Mouse (Mus musculus) hindbrain, embryonic 10.5 days (tissue): Measurements from ENCODE around the gene Arid1a. TPM values are rescaled to one million over a fixed set of nuclear protein-coding genes. Genes with fewer than 3 reads are reported as not detected.
"Not testable (repeated sequence)": the region's sequence is repeated elsewhere in the genome, so short reads cannot be mapped to it uniquely, and the experiment has no call there.

ENCODE experiments used
- DNase-seq: peaks from one replicate; pipeline ENCODE4 v3.0.0-alpha.2; 2017; ENCODE audit warnings: low spot score
- H3K27ac ChIP-seq: fragments of 300-500 bp; sonication (generic); 2 replicates; pipeline ENCODE4 v1.5.1; 2016; ENCODE audit warnings: mild to moderate bottlenecking, moderate library complexity
- H3K27me3 ChIP-seq: fragments of 300-500 bp; sonication (generic); 2 replicates; pipeline ENCODE4 v1.6.1; 2016; ENCODE audit warnings: mild to moderate bottlenecking; ENCODE audit not compliant: poor library complexity, insufficient read depth, severe bottlenecking
- H3K36me3 ChIP-seq: fragments of 300-500 bp; sonication (generic); 2 replicates; pipeline ENCODE4 v1.6.1; 2016; ENCODE audit warnings: mild to moderate bottlenecking, moderate library complexity
- H3K4me1 ChIP-seq: fragments of 300-500 bp; sonication (generic); replicated peaks from 2 replicates; pipeline ENCODE4 v1.6.1; 2016; ENCODE audit warnings: mild to moderate bottlenecking
- H3K4me3 ChIP-seq: fragments of 300-500 bp; sonication (generic); 2 replicates; pipeline ENCODE4 v1.5.1; 2016; ENCODE audit warnings: mild to moderate bottlenecking, moderate library complexity
- H3K9me3 ChIP-seq: fragments of 300-500 bp; sonication (generic); 2 replicates; pipeline ENCODE4 v1.6.1; 2016; ENCODE audit warnings: mild to moderate bottlenecking, moderate library complexity
- WGBS: fragments of 180-500 bp; shearing (Covaris S2); methylation state at CpG from one replicate; pipeline ENCODE4 v1.1.7; 2016; 5-methylcytosine and 5-hydroxymethylcytosine counted together
- polyA plus RNA-seq: library from polyadenylated mRNA; unstranded; fragments of >200 nt; fragmentation: Nextera tagmentation; extraction: Ambion mirVana; gene quantifications from 2 replicates; pipeline ENCODE4 v1.2.1, GENCODE M21; 2016

Gene Arid1a
- polyA plus RNA-seq, 1 experiment from 2014 or later, result 37.5 TPM

DNA sequence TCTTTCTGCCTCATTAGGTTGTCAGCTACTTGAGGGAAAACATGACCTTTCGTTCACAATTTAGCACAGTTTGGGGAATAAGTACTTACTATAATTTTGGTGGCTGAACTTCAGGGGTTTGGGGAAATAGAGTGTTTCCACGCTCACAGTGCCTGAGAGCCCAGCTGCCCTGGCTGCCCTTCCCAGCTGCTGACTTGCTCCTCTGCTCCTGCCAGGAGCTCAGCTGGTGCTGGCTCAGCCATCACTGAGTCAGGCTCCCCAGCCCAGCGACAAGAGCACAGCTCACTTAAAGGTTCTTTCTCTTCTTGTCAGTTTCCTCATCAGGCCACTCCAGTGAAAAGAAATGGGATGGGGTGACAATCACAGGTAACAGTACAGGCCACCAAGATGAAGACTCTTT is 88.0 kb downstream of the Arid1a start:
- Histone ChIP-seq H3K27me3 (no peaks in the 10 kb centered on the region), H3K4me3 (no peak overlapping the region), H3K36me3 (peaks cover 38% of the 10 kb centered on the region), H3K9me3 (no peaks in the 10 kb centered on the region), H3K27ac (no peak overlapping the region), H3K4me1 (peaks cover 49% of the 10 kb centered on the region)
- 77% methylated on average over 3 of the region's 3 CpGs for WGBS
- no peak for DNase-seq

DNA sequence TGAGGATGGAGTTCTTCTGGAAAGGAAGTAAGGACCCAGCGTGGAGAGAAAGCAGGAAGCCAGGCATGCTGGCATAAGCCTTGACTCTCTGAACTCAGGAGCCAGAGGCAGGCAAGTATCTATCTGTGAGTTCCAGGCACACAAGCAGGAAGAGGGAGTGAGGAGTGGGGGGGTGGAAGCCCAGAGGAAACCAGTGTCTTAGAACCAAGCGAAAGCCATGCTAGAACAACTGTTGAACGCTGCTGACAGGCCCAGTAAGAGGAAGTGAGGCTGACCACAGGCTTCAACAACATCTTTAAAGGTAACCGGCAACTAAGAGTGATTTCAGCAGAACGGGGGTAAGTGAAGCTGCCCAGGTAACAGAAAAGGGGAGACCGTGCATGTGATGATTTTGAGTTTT is 90.4 kb downstream of the Arid1a start:
- no peak overlapping the region for H3K4me3 ChIP-seq
- H3K4me1 ChIP-seq, result peaks cover 29% of the 10 kb centered on the region
- H3K9me3 ChIP-seq, result no peaks in the 10 kb centered on the region
- H3K36me3 ChIP-seq, result peaks cover 54% of the 10 kb centered on the region
- H3K27ac ChIP-seq, result no peak overlapping the region
- DNase-seq, result no peak
- H3K27me3 ChIP-seq, result no peaks in the 10 kb centered on the region
- WGBS, result 90% methylated on average over 6 of the region's 6 CpGs

DNA sequence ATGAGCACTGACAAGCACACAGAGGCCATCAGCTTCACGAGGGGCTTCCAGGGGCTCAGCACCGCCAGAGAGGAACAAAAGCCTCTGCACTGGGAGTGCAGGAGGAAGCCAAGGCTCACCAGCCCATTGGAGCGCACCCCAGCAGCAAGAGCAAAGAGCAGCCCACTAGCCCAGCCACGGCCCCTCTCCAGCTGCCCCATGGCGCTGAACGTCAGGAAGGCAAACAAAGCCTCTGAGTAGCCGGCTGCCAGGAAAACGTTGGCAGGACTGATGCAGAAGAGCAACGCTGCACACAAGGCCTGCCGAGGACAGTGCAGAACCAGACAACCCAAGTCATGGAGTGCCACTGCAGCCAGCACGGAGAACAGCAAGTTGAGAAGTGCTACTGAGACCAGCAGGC is 91.5 kb downstream of the Arid1a start:
- Histone ChIP-seq H3K27ac (peak overlapping the region; percentile 19), H3K4me1 (peaks cover 29% of the 10 kb centered on the region), H3K36me3 (peaks cover 57% of the 10 kb centered on the region), H3K9me3 (no peaks in the 10 kb centered on the region), H3K27me3 (no peaks in the 10 kb centered on the region), H3K4me3 (no peak overlapping the region)
- DNase-seq, result no peak
- whole genome bisulfite sequencing, result 54% methylated on average over 11 of the region's 11 CpGs

DNA sequence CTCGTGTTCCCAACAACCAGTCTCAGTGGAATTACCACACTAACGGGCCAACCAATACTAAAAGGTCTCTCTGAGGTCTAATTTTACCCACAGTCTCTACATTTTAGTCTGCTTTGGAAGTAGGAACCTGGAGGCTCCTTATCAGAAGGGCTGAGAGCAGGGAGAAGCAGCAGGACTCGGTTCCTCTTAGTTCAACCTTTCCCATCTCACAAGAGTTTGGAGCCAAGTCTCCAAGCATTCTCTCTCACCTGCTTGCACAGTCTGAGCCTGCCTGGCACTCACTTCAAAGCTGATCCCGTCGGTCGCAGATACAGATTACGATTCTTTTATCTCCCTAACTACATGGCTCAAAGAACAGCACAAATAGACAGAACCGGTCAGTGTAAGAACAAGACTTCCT is 93.6 kb downstream of the Arid1a start:
- DNase-seq, result no peak
- peaks cover 41% of the 10 kb centered on the region for H3K4me1 ChIP-seq
- no peaks in the 10 kb centered on the region for H3K9me3 ChIP-seq
- no peak overlapping the region for H3K27ac ChIP-seq
- WGBS, result 89% methylated on average over 8 of the region's 8 CpGs
- no peak overlapping the region for H3K4me3 ChIP-seq
- no peaks in the 10 kb centered on the region for H3K27me3 ChIP-seq
- peaks cover 49% of the 10 kb centered on the region for H3K36me3 ChIP-seq

DNA sequence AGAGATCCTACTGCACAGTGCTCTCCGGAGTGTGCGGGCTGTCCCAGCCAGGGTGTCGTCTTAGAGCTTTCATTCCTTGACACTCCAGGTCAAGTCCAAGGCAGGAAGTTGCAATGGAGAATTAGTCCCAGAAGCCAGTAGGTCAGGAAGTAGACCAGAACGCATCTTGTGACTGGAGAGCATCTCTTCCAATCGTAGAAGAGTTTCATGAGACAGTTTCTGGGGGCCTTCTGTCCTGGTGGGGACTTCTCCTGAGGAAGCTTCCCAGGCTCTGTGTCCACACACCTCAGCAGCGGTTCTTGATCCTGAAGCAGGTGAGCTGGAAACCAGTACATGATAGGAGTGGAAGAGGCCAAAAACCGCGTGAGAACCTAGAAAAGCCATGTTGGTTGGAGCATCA is 94.1 kb downstream of the Arid1a start:
- WGBS, result 90% methylated on average over 8 of the region's 8 CpGs
- peaks cover 41% of the 10 kb centered on the region for H3K4me1 ChIP-seq
- peaks cover 44% of the 10 kb centered on the region for H3K36me3 ChIP-seq
- DNase-seq, result no peak
- H3K27me3 ChIP-seq, result no peaks in the 10 kb centered on the region
- H3K9me3 ChIP-seq, result no peaks in the 10 kb centered on the region
- H3K4me3 ChIP-seq, result no peak overlapping the region
- no peak overlapping the region for H3K27ac ChIP-seq

DNA sequence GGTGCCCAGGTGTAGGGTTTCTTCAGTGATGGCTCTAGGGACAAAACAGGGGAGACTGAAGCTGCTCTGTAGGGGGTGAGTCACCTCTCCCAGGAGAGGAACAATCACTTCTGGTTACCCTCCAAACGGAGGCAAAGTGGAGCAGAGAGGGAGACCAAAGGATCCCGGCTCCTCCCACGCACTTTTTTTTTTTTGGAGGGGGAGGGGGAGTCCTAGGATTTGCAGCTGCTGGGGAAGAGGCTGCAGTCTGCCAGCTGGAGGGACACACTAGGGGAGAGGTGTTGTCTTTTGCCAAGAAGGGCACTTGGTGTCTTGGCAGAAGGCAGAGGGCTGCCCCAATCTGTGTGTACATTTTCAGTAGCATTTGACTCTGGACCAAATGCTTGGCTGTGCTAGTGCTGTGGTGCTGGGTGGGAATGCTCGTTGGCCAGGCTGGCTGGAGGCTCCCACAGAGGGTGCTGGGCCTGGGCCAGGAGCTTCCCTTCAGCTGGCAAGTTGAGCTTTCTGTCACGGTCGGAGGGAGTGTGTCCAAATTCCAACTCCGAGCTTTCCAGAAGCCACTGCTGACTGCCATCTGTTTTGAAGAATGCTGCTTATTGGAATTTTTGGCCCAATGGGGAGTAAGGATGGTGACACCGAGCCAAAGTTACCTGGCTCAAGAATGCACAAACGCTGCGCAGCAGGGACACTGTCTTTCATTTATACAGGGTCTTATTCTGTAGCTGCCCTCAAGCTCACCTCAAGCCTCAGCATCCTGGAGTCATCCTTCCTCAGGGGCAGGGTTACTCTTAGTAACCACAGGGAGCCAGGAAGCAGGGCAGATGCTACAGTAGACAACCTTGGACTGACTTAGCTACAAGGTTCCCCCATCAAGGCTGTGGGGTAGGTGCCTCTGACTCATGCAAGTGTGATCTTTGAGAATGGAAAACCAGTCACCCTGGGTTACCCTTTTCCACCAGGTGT is 96.1 kb downstream of the Arid1a start:
- DNase-seq, result no peak
- Histone ChIP-seq H3K36me3 (peaks cover 32% of the 10 kb centered on the region), H3K9me3 (no peaks in the 10 kb centered on the region), H3K4me3 (peak overlapping the region; percentile 35), H3K27ac (peak overlapping the region; percentile 80), H3K27me3 (no peaks in the 10 kb centered on the region), H3K4me1 (peaks cover 50% of the 10 kb centered on the region)
- WGBS, result 20% methylated on average over 10 of the region's 10 CpGs

DNA sequence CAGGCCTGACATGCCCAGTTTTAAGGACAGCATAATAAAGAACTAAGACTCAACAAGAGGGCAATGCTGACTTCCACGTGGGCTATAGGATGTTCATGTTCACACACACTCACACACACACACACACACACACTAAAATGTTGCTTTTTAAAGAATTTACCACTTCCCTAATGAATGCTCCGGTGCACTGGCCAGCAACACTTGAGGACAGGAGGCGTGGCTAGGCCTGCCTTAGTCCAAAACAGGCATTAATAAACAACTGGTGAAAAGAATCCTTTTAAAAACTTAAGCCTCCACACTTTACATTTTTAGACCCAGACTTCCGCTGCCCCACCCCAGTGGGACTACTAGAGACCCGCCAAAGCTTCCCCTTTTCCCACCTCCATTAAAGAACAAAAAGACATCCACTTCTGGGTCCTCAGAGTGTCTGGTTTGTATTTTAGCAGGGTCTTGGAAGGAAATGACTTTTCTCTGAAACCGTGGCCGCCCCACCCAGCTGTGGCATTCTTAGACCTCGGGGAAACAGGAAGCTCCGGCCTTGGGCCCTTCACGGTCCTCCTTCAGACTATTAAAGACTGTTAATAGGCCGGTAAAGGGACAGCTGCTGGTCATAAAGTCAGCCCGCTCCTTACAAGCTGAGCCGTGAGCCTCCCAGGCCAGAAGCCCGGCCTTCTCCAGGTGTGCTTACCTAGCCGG is 96.9 kb downstream of the Arid1a start:
- WGBS, result 18% methylated on average over 15 of the region's 15 CpGs
- Histone ChIP-seq H3K27me3 (no peaks in the 10 kb centered on the region), H3K9me3 (no peaks in the 10 kb centered on the region), H3K4me1 (peaks cover 42% of the 10 kb centered on the region), H3K27ac (peak overlapping the region; percentile 80), H3K36me3 (peaks cover 24% of the 10 kb centered on the region), H3K4me3 (peak overlapping the region; percentile 35)
- DNase-seq, result no peak

DNA sequence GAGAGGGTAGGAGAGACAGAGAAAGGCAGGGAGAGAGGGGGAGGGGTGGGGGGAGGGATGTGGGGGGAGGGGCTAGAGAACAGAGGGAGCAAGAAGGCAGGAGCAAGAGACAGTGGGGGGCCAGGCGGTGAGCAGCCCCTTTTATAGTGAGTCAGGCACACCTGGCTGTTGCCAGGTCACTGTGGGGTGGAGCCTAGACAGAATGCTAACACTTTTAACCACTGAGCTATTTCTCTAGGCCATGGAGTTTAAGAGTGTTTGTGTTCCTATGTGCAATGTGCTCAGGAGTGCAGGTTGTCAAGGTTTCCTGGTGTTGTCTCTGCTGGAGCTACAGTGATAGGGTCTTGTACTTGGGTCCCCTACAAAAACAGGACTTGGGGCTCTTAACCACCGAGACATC is 97.8 kb downstream of the Arid1a start:
- H3K36me3 ChIP-seq, result peaks cover 19% of the 10 kb centered on the region
- H3K27ac ChIP-seq, result no peak overlapping the region
- DNase-seq, result no peak
- H3K27me3 ChIP-seq, result no peaks in the 10 kb centered on the region
- H3K9me3 ChIP-seq, result no peaks in the 10 kb centered on the region
- peaks cover 41% of the 10 kb centered on the region for H3K4me1 ChIP-seq
- 26% methylated on average over 2 of the region's 2 CpGs for WGBS
- H3K4me3 ChIP-seq, result no peak overlapping the region

DNA sequence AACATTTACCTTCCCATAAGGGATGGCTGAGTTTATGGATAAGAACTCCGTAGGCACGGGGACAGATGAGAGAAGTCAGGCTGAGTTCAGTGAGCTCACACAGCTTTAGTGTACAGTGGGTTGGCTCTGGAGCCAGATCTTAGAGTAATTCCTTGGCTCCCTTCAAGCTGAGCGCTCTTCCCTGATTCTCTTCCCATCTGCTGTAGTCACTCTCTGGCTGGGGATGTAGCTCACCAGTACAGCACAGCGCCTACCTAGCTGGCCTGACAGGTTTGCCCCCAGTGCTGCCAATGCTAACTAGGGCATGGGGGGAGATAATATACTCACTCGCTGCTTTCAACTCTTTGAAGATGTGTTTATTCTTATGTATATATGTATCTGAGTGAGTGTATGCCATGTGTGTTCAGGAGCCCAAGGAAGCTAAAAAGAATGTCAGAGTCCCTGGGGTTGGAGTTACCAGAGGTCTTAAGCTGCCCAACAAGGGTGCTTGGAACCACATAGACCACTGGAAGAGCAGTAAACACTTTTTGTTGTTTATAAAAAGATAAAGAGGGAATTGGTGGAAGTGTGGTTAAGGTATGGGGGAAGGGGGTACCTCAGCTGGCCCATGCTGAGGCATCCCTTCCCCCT is 98.6 kb downstream of the Arid1a start:
- DNase-seq, result no peak
- 44% methylated on average over 5 of the region's 5 CpGs for WGBS

DNA sequence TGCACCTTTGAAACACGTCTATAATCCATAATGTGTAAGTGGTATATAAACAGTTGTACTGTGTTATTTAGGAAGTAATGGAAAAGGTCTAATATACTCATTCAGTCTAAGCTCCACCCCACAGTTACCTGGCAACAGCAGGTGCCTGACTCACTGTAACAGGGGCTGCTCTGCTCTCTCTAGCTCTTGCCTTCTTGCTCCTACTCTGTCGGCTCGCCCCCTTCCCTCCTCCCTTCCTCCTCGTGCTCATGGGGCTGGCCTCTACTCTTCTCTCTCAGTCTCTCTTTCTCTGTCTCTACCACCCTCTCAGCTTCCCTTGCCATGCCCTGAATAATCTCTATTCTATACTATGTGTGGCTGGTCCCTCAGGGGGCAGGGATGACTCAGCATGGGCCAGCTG is 99.6 kb downstream of the Arid1a start:
- Histone ChIP-seq H3K4me3 (no peak overlapping the region), H3K9me3 (no peaks in the 10 kb centered on the region), H3K36me3 (peaks cover 9% of the 10 kb centered on the region), H3K27ac (no peak overlapping the region), H3K4me1 (peaks cover 41% of the 10 kb centered on the region), H3K27me3 (no peaks in the 10 kb centered on the region)
- 16% methylated on average over 4 of the region's 4 CpGs for WGBS
- no peak for DNase-seq

More for the DNA sequence above, 98.6 kb downstream of the Arid1a start:
- 0 out of 2 replicates have a peak overlapping the region, but pooled peaks have one; percentile 12 for H3K27ac ChIP-seq
- no peaks in the 10 kb centered on the region for H3K27me3 ChIP-seq
- H3K4me1 ChIP-seq, result peaks cover 41% of the 10 kb centered on the region
- H3K9me3 ChIP-seq, result no peaks in the 10 kb centered on the region
- peaks cover 18% of the 10 kb centered on the region for H3K36me3 ChIP-seq
- H3K4me3 ChIP-seq, result no peak overlapping the region

DNA sequence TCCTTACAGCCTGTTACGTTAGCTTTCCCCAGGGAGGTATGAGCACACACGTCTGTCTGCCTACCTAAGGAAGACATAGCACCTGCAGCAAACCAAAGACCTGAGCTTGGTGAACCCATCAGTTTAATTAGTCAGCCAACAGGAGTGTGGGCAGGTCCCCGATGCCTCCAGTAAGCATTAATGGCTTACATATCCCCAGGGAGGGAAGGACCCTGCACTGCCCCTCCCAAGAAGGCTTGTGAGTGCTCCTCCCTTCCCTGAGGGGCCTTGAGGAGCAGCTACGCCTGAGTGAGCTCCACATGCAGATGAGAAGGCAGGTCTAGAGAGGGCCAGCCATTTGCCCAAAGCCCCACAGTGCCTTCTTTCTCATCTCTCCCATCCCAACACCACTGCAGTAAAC is 100.3 kb downstream of the Arid1a start:
- peaks cover 41% of the 10 kb centered on the region for H3K4me1 ChIP-seq

DNA sequence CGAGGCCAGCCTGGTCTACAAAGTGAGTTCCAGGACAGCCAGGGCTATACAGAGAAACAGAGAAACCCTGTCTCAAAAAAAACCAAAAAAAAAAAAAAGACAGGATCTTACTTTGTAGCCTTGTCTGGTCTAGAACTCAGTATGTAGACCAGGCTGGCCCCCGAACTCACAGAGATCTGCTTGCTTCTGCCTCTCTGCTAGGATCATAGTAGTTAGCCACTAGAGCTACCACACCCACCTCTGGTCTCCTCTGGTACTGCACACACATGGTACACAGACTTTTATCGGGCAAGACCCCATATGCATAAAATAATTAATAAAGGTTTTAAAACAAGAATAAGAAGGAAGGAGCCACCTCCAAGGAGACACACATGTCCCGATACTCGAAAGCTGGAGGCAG is 102.5 kb downstream of the Arid1a start:
- DNase-seq, H3K27me3 ChIP-seq, H3K9me3 ChIP-seq, H3K4me3 ChIP-seq, H3K27ac ChIP-seq, H3K36me3 ChIP-seq: not testable (repeated sequence)
- peaks cover 21% of the 10 kb centered on the region for H3K4me1 ChIP-seq
- WGBS, result 92% methylated on average over 5 of the region's 5 CpGs

More for the DNA sequence above, 100.3 kb downstream of the Arid1a start:
- Histone ChIP-seq H3K36me3 (0 out of 2 replicates have a peak, but pooled peaks cover 4% of the 10 kb centered on the region), H3K27ac (no peak overlapping the region), H3K27me3 (no peaks in the 10 kb centered on the region), H3K9me3 (no peaks in the 10 kb centered on the region), H3K4me3 (no peak overlapping the region)
- 53% methylated on average over 4 of the region's 4 CpGs for WGBS
- DNase-seq, result no peak

DNA sequence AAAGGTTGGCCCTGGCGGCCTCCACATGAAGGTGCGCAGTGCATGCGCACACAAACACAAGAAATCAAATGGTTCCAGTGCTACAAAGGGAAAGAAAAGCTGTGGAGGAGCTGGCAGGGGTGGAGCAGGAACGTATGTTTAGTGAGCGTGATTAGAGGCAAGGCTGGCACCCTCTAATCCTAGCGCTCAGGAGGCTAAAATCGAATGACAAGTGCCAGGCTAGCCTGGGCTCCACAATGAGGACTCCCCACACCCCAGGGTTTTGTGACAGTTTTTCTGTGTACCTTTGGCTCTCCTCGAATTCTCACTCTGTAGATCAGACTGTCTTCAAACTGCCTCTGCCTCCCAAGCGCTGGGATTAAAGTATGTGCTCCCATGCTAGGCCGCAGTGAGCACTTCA is 103.8 kb downstream of the Arid1a start:
- DNase-seq, result no peak
- Histone ChIP-seq H3K36me3 (no peaks in the 10 kb centered on the region), H3K9me3 (no peaks in the 10 kb centered on the region), H3K27me3 (no peaks in the 10 kb centered on the region), H3K4me1 (peaks cover 12% of the 10 kb centered on the region), H3K4me3 (no peak overlapping the region), H3K27ac (no peak overlapping the region)
- 83% methylated on average over 10 of the region's 10 CpGs for WGBS
